In genomic region chr14:72172549-72173405, GRCm38 (mm10) we compare ENCODE assay signal across 23 mouse cellular contexts.
"Had no signal": no experiment of that assay in that cellular context is flagged by ENCODE, and none has a peak within 500 bp of the region (broad histone marks: within the 10 kb centered on the region; RNA-seq: fewer than 3 reads in every experiment).

No protein-coding gene starts in this region.

- DNase-seq: gastrocnemius, postnatal 14 days; gastrocnemius, postnatal 36 days; heart, adult 18-20 months; heart, postnatal 10 days; kidney, adult 18-20 months; kidney, adult 8-10 months; kidney, postnatal 10 days; kidney, postnatal 25 days; kidney, postnatal 4 days; liver; liver, embryonic 13.5 days had no signal

- ATAC-seq: hindbrain, embryonic 16.5 days; inflammation-experienced regulatory T-cells, adult 6 months had no signal

- H3K4me1 ChIP-seq: heart, embryonic 10.5 days; heart, embryonic 12.5 days; hindbrain, embryonic 12.5 days; limb, embryonic 10.5 days; limb, embryonic 12.5 days; liver, embryonic 13.5 days; liver, embryonic 15.5 days had no signal

- H3K36me3 ChIP-seq: heart, embryonic 10.5 days; heart, embryonic 12.5 days; hindbrain, embryonic 12.5 days; limb, embryonic 10.5 days; limb, embryonic 12.5 days; liver, embryonic 13.5 days; liver, embryonic 15.5 days had no signal

- H3K9ac ChIP-seq: heart, embryonic 12.5 days; hindbrain, embryonic 12.5 days; hindbrain, embryonic 14.5 days; limb, embryonic 12.5 days; liver, embryonic 13.5 days; liver, embryonic 15.5 days had no signal

- H3K27me3 ChIP-seq: heart, embryonic 12.5 days; hindbrain, embryonic 12.5 days; limb, embryonic 12.5 days; liver, embryonic 13.5 days; liver, embryonic 15.5 days had no signal

- H3K4me2 ChIP-seq: heart, embryonic 12.5 days; hindbrain, embryonic 12.5 days; hindbrain, embryonic 14.5 days; limb, embryonic 12.5 days; liver, embryonic 11.5 days; liver, embryonic 13.5 days; liver, embryonic 15.5 days had no signal

- H3K9me3 ChIP-seq: heart, embryonic 10.5 days; heart, embryonic 12.5 days; hindbrain, embryonic 12.5 days; limb, embryonic 10.5 days; limb, embryonic 12.5 days; liver, embryonic 13.5 days; liver, embryonic 15.5 days had no signal

- H3K4me3 ChIP-seq: heart, embryonic 10.5 days; heart, embryonic 12.5 days; hindbrain, embryonic 12.5 days; layer of hippocampus, adult 2 months; left cerebral cortex, adult 2 months; limb, embryonic 10.5 days; limb, embryonic 12.5 days; liver, embryonic 13.5 days; liver, embryonic 15.5 days had no signal

- H3K27ac ChIP-seq: heart, embryonic 10.5 days; hindbrain, embryonic 12.5 days; hindbrain, embryonic 14.5 days; layer of hippocampus, adult 2 months; left cerebral cortex, adult 2 months; limb, embryonic 10.5 days; limb, embryonic 12.5 days; liver, embryonic 13.5 days; liver, embryonic 15.5 days had no signal
